Mouse (Mus musculus) liver, adult 2 months (tissue): ENCODE measurements around the gene Negr1. TPM values are rescaled to one million over a fixed set of nuclear protein-coding genes. Genes with fewer than 3 reads are reported as not detected.

ENCODE experiments used
- DNase-seq: peaks from one replicate; pipeline ENCODE4 v3.0.0-alpha.2; 2011; ENCODE audit warnings: low read depth, low spot score; ENCODE audit errors: extremely low read depth
- H3K27ac ChIP-seq: fragments of 200-500 bp; replicated peaks from 2 replicates; pipeline ENCODE4 v1.5.1; 2012; ENCODE audit warnings: low read depth, mild to moderate bottlenecking, control low read depth, inconsistent platforms, low read length; ENCODE audit not compliant: insufficient read depth
- H3K27me3 ChIP-seq: fragments of 200-500 bp; 2 replicates; pipeline ENCODE4 v1.6.1; 2012; ENCODE audit warnings: mild to moderate bottlenecking, moderate library complexity, low read length, inconsistent platforms; ENCODE audit not compliant: control insufficient read depth, insufficient read depth
- H3K36me3 ChIP-seq: fragments of 200-500 bp; 2 replicates; pipeline ENCODE4 v1.6.1; 2012; ENCODE audit warnings: low read length, inconsistent platforms; ENCODE audit not compliant: control insufficient read depth, insufficient read depth
- H3K4me1 ChIP-seq: fragments of 200-500 bp; 2 replicates; pipeline ENCODE4 v1.6.1; 2011; ENCODE audit warnings: low read length; ENCODE audit not compliant: control insufficient read depth, insufficient read depth
- H3K4me3 ChIP-seq: fragments of 200-500 bp; 2 replicates; pipeline ENCODE4 v1.5.1; 2011; ENCODE audit warnings: low read depth, mild to moderate bottlenecking, control low read depth, low read length, moderate library complexity; ENCODE audit not compliant: insufficient read depth
- H3K79me2 ChIP-seq: fragments of 200-500 bp; 2 replicates; pipeline ENCODE4 v1.6.1; 2012; ENCODE audit warnings: inconsistent platforms, mild to moderate bottlenecking, low read length, moderate library complexity; ENCODE audit not compliant: control insufficient read depth, insufficient read depth
- H3K9ac ChIP-seq: fragments of 200-500 bp; 2 replicates; pipeline ENCODE4 v1.6.1; 2012; ENCODE audit warnings: low read depth, mild to moderate bottlenecking, control low read depth, inconsistent platforms, low read length
- CTCF ChIP-seq: fragments of 200-500 bp; IDR thresholded peaks from 2 replicates; pipeline ENCODE4 v1.5.1; 2011; ENCODE audit warnings: low read depth, low read length, control low read depth
- POLR2A ChIP-seq: fragments of 200-500 bp; IDR thresholded peaks from 2 replicates; pipeline ENCODE4 v1.6.1; 2011; ENCODE audit warnings: low read length, control low read depth; ENCODE audit not compliant: insufficient read depth; ENCODE audit errors: extremely low read depth
- WGBS: fragments of 180-500 bp; shearing (Covaris S2); methylation state at CpG from one replicate; pipeline ENCODE4 v1.1.7; 2018; 5-methylcytosine and 5-hydroxymethylcytosine counted together
- polyA plus RNA-seq: library from polyadenylated mRNA; depleted of rRNA; stranded (reverse); fragments of >200 nt; gene quantifications from 2 replicates; pipeline ENCODE4 v1.2.3, GENCODE M21; 2012
- total RNA-seq: library from RNA; depleted of rRNA; stranded (reverse); fragments of >200 nt; gene quantifications from 2 replicates; pipeline ENCODE4 v1.2.3, GENCODE M21; 2014

Negr1 gene
- total and polyA plus RNA-seq, 2 experiments: 0.09 TPM; not detected in 1

DNA sequence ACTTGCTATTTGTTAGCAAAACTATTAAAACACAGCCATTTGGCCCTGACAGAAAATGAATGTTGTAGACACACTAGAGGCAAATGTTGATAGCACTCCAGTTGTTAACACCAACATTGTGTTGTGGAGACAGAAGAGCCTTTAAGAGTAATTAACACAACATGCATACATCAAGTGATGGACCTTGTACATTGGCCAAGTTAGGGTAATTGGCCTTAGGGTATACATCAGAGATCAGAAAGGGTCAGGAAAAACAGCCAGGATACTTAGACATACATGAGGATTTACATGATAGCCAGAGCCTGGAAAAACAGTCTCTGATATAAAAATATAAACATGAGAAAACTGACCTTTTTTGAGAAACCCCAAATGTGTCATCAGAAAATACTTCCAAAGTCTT, 255.3 kb downstream of the Negr1 start:
- H3K79me2 ChIP-seq: no peaks in the 10 kb centered on the region
- no peak for TF ChIP-seq POLR2A
- TF ChIP-seq CTCF: no peak
- H3K27ac ChIP-seq: no peak overlapping the region
- no peak overlapping the region for H3K4me3 ChIP-seq
- DNase-seq: no peak
- no peak overlapping the region for H3K9ac ChIP-seq
- H3K4me1 ChIP-seq: no peaks in the 10 kb centered on the region
- H3K27me3 ChIP-seq: no peaks in the 10 kb centered on the region
- no peaks in the 10 kb centered on the region for H3K36me3 ChIP-seq

- Histone ChIP-seq H3K27ac (no peak overlapping the region), H3K9ac (no peak overlapping the region), H3K4me1 (no peaks in the 10 kb centered on the region), H3K79me2 (no peaks in the 10 kb centered on the region), H3K4me3 (no peak overlapping the region), H3K27me3 (no peaks in the 10 kb centered on the region), H3K36me3 (no peaks in the 10 kb centered on the region)
- WGBS: 82% methylated on average over 6 of the region's 6 CpGs
- TF ChIP-seq POLR2A (no peak), CTCF (no peak)
- no peak for DNase-seq
Measured at GRCm38 (mm10) chr3:156817452-156817851, 255.9 kb downstream of the Negr1 start.

DNA sequence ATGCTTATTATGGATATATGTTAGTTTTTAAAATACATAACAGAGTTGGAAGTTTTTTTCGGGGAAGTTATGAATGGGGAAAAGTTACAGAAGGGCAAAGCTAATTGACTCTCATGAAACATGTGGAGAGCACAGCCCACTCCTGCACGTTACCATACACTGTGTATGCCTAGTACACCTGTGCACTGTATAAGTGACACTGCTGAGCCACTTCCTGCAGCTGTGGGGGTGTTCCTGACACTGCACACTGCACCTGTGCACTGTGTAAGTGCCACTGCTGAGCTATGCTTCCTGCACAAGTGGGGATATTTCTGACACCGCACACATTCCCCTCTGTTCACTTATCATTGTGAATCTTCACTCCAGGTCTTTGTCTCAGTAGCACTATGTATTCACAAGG, 261.4 kb downstream of the Negr1 start:
- Histone ChIP-seq H3K27ac (no peak overlapping the region), H3K9ac (no peak overlapping the region), H3K4me3 (no peak overlapping the region), H3K36me3 (no peaks in the 10 kb centered on the region), H3K4me1 (no peaks in the 10 kb centered on the region), H3K79me2 (no peaks in the 10 kb centered on the region), H3K27me3 (no peaks in the 10 kb centered on the region)
- WGBS: 82% methylated on average over 3 of the region's 3 CpGs
- DNase-seq: no peak
- no peak for TF ChIP-seq POLR2A
- TF ChIP-seq CTCF: no peak

DNA sequence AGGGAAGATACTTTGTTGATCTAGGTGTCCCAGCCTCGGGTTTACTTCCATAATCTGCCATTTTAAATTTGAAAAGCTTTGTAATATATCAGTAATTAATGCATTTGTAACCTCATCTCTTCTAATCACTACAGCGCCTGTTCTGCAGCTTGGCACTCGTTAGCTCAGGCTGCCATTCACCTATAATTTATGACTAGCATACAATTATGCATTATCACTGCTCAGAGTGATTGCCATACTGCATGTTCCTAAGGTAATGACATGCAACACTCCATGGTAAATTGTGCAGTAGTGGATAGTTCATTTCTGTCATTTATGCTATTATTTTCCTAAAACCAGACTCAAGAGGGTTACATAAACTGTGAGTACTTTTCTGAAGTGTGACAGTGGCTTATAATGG, 272.3 kb downstream of the Negr1 start:
- Histone ChIP-seq H3K4me1 (no peaks in the 10 kb centered on the region), H3K9ac (no peak overlapping the region), H3K27me3 (no peaks in the 10 kb centered on the region), H3K36me3 (no peaks in the 10 kb centered on the region), H3K27ac (no peak overlapping the region), H3K4me3 (no peak overlapping the region), H3K79me2 (no peaks in the 10 kb centered on the region)
- WGBS: 66% methylated on average over 3 of the region's 3 CpGs
- no peak for DNase-seq
- no peak for TF ChIP-seq POLR2A
- no peak for TF ChIP-seq CTCF

GRCm38 (mm10) chr3:156838550-156838949, 277.0 kb downstream of the Negr1 start:
- Histone ChIP-seq H3K79me2 (no peaks in the 10 kb centered on the region), H3K36me3 (no peaks in the 10 kb centered on the region), H3K27ac (no peak overlapping the region), H3K27me3 (no peaks in the 10 kb centered on the region), H3K4me3 (no peak overlapping the region), H3K4me1 (no peaks in the 10 kb centered on the region), H3K9ac (no peak overlapping the region)
- TF ChIP-seq POLR2A: no peak
- no peak for TF ChIP-seq CTCF
- DNase-seq: no peak
- whole genome bisulfite sequencing: 45% methylated on average over 2 of the region's 2 CpGs

DNA sequence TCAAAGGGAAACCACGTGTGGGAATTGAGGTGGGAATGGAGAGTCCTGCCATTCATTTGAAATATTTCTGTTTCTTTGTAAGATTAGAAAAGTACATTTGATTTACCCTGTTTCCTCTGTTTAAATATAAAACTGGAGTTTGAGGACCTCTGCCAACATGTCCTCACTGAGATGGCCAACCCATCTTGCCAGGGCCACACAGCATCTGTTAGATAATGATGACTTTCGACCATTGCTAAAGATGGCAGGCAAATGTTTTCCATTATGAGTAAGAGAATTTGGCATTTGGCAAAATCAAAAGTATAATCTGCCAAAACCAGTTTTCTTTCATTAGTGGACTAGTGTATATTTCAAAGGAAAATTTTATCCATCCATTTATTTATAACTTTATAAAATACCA, 286.8 kb downstream of the Negr1 start:
- TF ChIP-seq POLR2A (no peak), CTCF (no peak)
- no peak for DNase-seq
- WGBS: 77% methylated on average over 2 of the region's 2 CpGs
- Histone ChIP-seq H3K79me2 (no peaks in the 10 kb centered on the region), H3K27me3 (no peaks in the 10 kb centered on the region), H3K4me3 (no peak overlapping the region), H3K27ac (no peak overlapping the region), H3K4me1 (no peaks in the 10 kb centered on the region), H3K9ac (no peak overlapping the region), H3K36me3 (no peaks in the 10 kb centered on the region)
